Mouse (Mus musculus) MEL (cell line): ENCODE data around the gene Gm9736. TPM values are rescaled to one million over a fixed set of nuclear protein-coding genes. Genes with fewer than 3 reads are reported as not detected.

Experiments used
- polyA plus RNA-seq, 2 experiments: library from polyadenylated mRNA; stranded (reverse) in 1 of 2; unstranded in 1 of 2; fragments of >175 nt in 1 of 2; fragments of >200 nt in 1 of 2; gene quantifications; 2 replicates each; pipeline versions ENCODE4 v1.2.1 to v1.2.4; 2012; ENCODE audit warnings: low replicate concordance in 2 of 2, low read depth in 1 of 2; ENCODE audit not compliant: insufficient read length in 2 of 2, insufficient read depth in 1 of 2, missing spikeins in 1 of 2
- total RNA-seq: library from RNA; depleted of rRNA; stranded (reverse); fragments of 300-350 nt; gene quantifications from 2 replicates; pipeline ENCODE4 v1.2.3, GENCODE M21; 2012; rRNA removed

The Gm9736 gene
- total and polyA plus RNA-seq, 3 experiments = not detected

Other genes starting within 250 kb of the Gm9736 start
Only the 30 nearest of the 32 such genes appear.
- 36.7 and 36.9 TPM in 2 replicates for gene Itgb2, start 221.1 kb downstream of the Gm9736 start, total RNA-seq
- gene Itgb2, start 221.1 kb downstream of the Gm9736 start, polyA plus RNA-seq = 10 to 100 TPM in 1 of 2 experiments, not detected in 1; 45.8 TPM
- 41.1 and 50.4 TPM in 2 replicates for gene Pttg1ip, start 169.6 kb downstream of the Gm9736 start, total RNA-seq
- 10 to 100 TPM in 1 of 2 experiments, not detected in 1; 53.1 TPM for gene Pttg1ip, start 169.6 kb downstream of the Gm9736 start, polyA plus RNA-seq
- 145 and 151 TPM in 2 replicates for gene Sumo3, start 145.3 kb downstream of the Gm9736 start, total RNA-seq
- 100 to 1,000 TPM in 1 of 2 experiments, not detected in 1; 342 TPM for gene Sumo3, start 145.3 kb downstream of the Gm9736 start, polyA plus RNA-seq
- 3.5 and 3.7 TPM in 2 replicates for gene Gm49325, start 145.2 kb downstream of the Gm9736 start, total RNA-seq
- 1 to 10 TPM in 1 of 2 experiments, not detected in 1; 1.0 TPM for gene Gm49325, start 145.2 kb downstream of the Gm9736 start, polyA plus RNA-seq
- gene Ube2g2, start 129.1 kb downstream of the Gm9736 start, total RNA-seq = 55.2 and 62.4 TPM in 2 replicates
- gene Ube2g2, start 129.1 kb downstream of the Gm9736 start, polyA plus RNA-seq = 100 to 1,000 TPM in 1 of 2 experiments, not detected in 1; 112 TPM
- gene Tspear, start 64.8 kb downstream of the Gm9736 start, total RNA-seq = 1.2 and 1.8 TPM in 2 replicates
- gene Tspear, start 64.8 kb downstream of the Gm9736 start, polyA plus RNA-seq = 1 to 10 TPM in 1 of 2 experiments, not detected in 1; 3.8 TPM
- not detected in 2 replicates for gene Gm19402, start 60.6 kb downstream of the Gm9736 start, total RNA-seq
- gene Gm19402, start 60.6 kb downstream of the Gm9736 start, polyA plus RNA-seq = not detected
- not detected in 2 replicates for gene Gm9508, start 54.1 kb downstream of the Gm9736 start, total RNA-seq
- gene Gm9508, start 54.1 kb downstream of the Gm9736 start, polyA plus RNA-seq = not detected
- not detected in 2 replicates for gene Gm10272, start 44.7 kb downstream of the Gm9736 start, total RNA-seq
- not detected for gene Gm10272, start 44.7 kb downstream of the Gm9736 start, polyA plus RNA-seq
- not detected in 2 replicates for gene Gm10024, start 39.9 kb downstream of the Gm9736 start, total RNA-seq
- not detected for gene Gm10024, start 39.9 kb downstream of the Gm9736 start, polyA plus RNA-seq
- gene Gm10142, start 35.5 kb downstream of the Gm9736 start, total RNA-seq = not detected in 2 replicates
- not detected for gene Gm10142, start 35.5 kb downstream of the Gm9736 start, polyA plus RNA-seq
- not detected in 2 replicates for gene Krtap12-1, start 30.8 kb downstream of the Gm9736 start, total RNA-seq
- not detected for gene Krtap12-1, start 30.8 kb downstream of the Gm9736 start, polyA plus RNA-seq
- not detected in 2 replicates for gene Gm10100, start 24.9 kb downstream of the Gm9736 start, total RNA-seq
- not detected for gene Gm10100, start 24.9 kb downstream of the Gm9736 start, polyA plus RNA-seq
- not detected in 2 replicates for gene Gm18596, start 8.7 kb downstream of the Gm9736 start, total RNA-seq
- not detected for gene Gm18596, start 8.7 kb downstream of the Gm9736 start, polyA plus RNA-seq
- not detected in 2 replicates for gene Gm3233, start 8.3 kb upstream of the Gm9736 start, total RNA-seq
- not detected for gene Gm3233, start 8.3 kb upstream of the Gm9736 start, polyA plus RNA-seq
- not detected in 2 replicates for gene Gm3238, start 20.0 kb upstream of the Gm9736 start, total RNA-seq
- gene Gm3238, start 20.0 kb upstream of the Gm9736 start, polyA plus RNA-seq = not detected
- not detected in 2 replicates for gene Gm7138, start 25.6 kb upstream of the Gm9736 start, total RNA-seq
- not detected for gene Gm7138, start 25.6 kb upstream of the Gm9736 start, polyA plus RNA-seq
- gene Gm3250, start 31.2 kb upstream of the Gm9736 start, total RNA-seq = not detected in 2 replicates
- not detected for gene Gm3250, start 31.2 kb upstream of the Gm9736 start, polyA plus RNA-seq
- not detected in 2 replicates for gene Gm7137, start 36.8 kb upstream of the Gm9736 start, total RNA-seq
- gene Gm7137, start 36.8 kb upstream of the Gm9736 start, polyA plus RNA-seq = not detected
- gene Gm9639, start 43.7 kb upstream of the Gm9736 start, total RNA-seq = not detected in 2 replicates
- gene Gm9639, start 43.7 kb upstream of the Gm9736 start, polyA plus RNA-seq = not detected
- not detected in 2 replicates for gene Gm19668, start 47.8 kb upstream of the Gm9736 start, total RNA-seq
- not detected for gene Gm19668, start 47.8 kb upstream of the Gm9736 start, polyA plus RNA-seq
- gene Gm9507, start 60.5 kb upstream of the Gm9736 start, total RNA-seq = not detected in 2 replicates
- gene Gm9507, start 60.5 kb upstream of the Gm9736 start, polyA plus RNA-seq = not detected
- gene Gm2696, start 63.3 kb upstream of the Gm9736 start, total RNA-seq = not detected in 2 replicates
- not detected for gene Gm2696, start 63.3 kb upstream of the Gm9736 start, polyA plus RNA-seq
- not detected in 2 replicates for gene Krtap10-4, start 75.7 kb upstream of the Gm9736 start, total RNA-seq
- gene Krtap10-4, start 75.7 kb upstream of the Gm9736 start, polyA plus RNA-seq = not detected
- not detected in 2 replicates for gene Krtap10-10, start 84.6 kb upstream of the Gm9736 start, total RNA-seq
- gene Krtap10-10, start 84.6 kb upstream of the Gm9736 start, polyA plus RNA-seq = not detected
- not detected in 2 replicates for gene Gm36176, start 95.4 kb upstream of the Gm9736 start, total RNA-seq
- gene Gm36176, start 95.4 kb upstream of the Gm9736 start, polyA plus RNA-seq = not detected
- gene Gm10318, start 101.5 kb upstream of the Gm9736 start, total RNA-seq = not detected in 2 replicates
- gene Gm10318, start 101.5 kb upstream of the Gm9736 start, polyA plus RNA-seq = not detected
- not detected in 2 replicates for gene Gm3285, start 110.6 kb upstream of the Gm9736 start, total RNA-seq
- gene Gm3285, start 110.6 kb upstream of the Gm9736 start, polyA plus RNA-seq = not detected
- gene Lrrc3, start 151.2 kb upstream of the Gm9736 start, total RNA-seq = 0.10 and 0.15 TPM in 2 replicates
- under 1 TPM in 1 of 2 experiments, not detected in 1; 0.74 TPM for gene Lrrc3, start 151.2 kb upstream of the Gm9736 start, polyA plus RNA-seq
- 5.7 and 7.8 TPM in 2 replicates for gene Trpm2, start 219.2 kb upstream of the Gm9736 start, total RNA-seq
- gene Trpm2, start 219.2 kb upstream of the Gm9736 start, polyA plus RNA-seq = 10 to 100 TPM in 1 of 2 experiments, not detected in 1; 18.5 TPM